Mouse (Mus musculus): ENCODE data around the gene Tctex1d2. TPM values are rescaled to one million over a fixed set of nuclear protein-coding genes. Genes with fewer than 3 reads are reported as not detected.

Tctex1d2 gene
- total and polyA plus RNA-seq, 3 experiments = not detected

GRCm38 (mm10) chr16:32402818-32403217 is 16.7 kb upstream of the Tctex1d2 start (continued):
- TF ChIP-seq ETS1 (conservative IDR thresholded peaks at IDR 0.05; ENCODE audit: low read depth, low read length) (peak; percentile 50), CHD2 (IDR thresholded peaks at IDR 0.05; ENCODE audit: low read length) (peak; percentile 61; the same call in 1 of the 2 replicates), ZNF384 (IDR thresholded peaks at IDR 0.05; ENCODE audit: low read depth, low read length) (no peak), CTCF (conservative IDR thresholded peaks at IDR 0.05 in 1 of 2, IDR thresholded peaks at IDR 0.05 in 1 of 2; ENCODE audit: low read depth in 2 of 2, low read length in 2 of 2) (no peak), ELF1 (IDR thresholded peaks at IDR 0.05; ENCODE audit: low read depth, low read length) (no peak), E2F4 (IDR thresholded peaks at IDR 0.05; ENCODE audit: insufficient replicate concordance, low read depth, low read length) (no peak), SIN3A (IDR thresholded peaks at IDR 0.05; ENCODE audit: low read length) (peak; percentile 63)

- H3K4me3 ChIP-seq (replicated peaks in 1 of 3; ENCODE audit: low read depth in 2 of 3, low read length in 2 of 3, poor library complexity in 1 of 3) = no peak overlapping the region
- no peak for TF ChIP-seq CHD2 (IDR thresholded peaks at IDR 0.05; ENCODE audit: low read length)
- no peak for TF ChIP-seq MXI1 (IDR thresholded peaks at IDR 0.05; ENCODE audit: low read depth, low read length)
- no peak for TF ChIP-seq SIN3A (IDR thresholded peaks at IDR 0.05; ENCODE audit: low read length)
- TF ChIP-seq RCOR1 (conservative IDR thresholded peaks at IDR 0.05; ENCODE audit: low read depth, low read length) = no peak
- TF ChIP-seq ZC3H11A (IDR thresholded peaks at IDR 0.05; ENCODE audit: low read depth, low read length) = no peak
- TF ChIP-seq MAFK (IDR thresholded peaks at IDR 0.05; ENCODE audit: insufficient replicate concordance, low read length) = no peak
- no peak for TF ChIP-seq POLR2A (IDR thresholded peaks at IDR 0.05; ENCODE audit: low read depth, low read length)
- no peak for TF ChIP-seq MAZ (IDR thresholded peaks at IDR 0.05; ENCODE audit: low read depth, low read length)
- TF ChIP-seq ZNF384 (IDR thresholded peaks at IDR 0.05; ENCODE audit: low read depth, low read length) = no peak
- no peak for TF ChIP-seq CTCF (conservative IDR thresholded peaks at IDR 0.05 in 1 of 2, IDR thresholded peaks at IDR 0.05 in 1 of 2; ENCODE audit: low read depth in 2 of 2, low read length in 2 of 2)
- no peak for TF ChIP-seq ZMIZ1 (IDR thresholded peaks at IDR 0.05; ENCODE audit: low read depth, low read length)
- no peak for TF ChIP-seq SMC3 (IDR thresholded peaks at IDR 0.05; ENCODE audit: low read depth, low read length)
- TF ChIP-seq E2F4 (IDR thresholded peaks at IDR 0.05; ENCODE audit: insufficient replicate concordance, low read depth, low read length) = no peak
- TF ChIP-seq BHLHE40 (IDR thresholded peaks at IDR 0.05; ENCODE audit: low read depth, low read length) = no peak
- TF ChIP-seq MYC (IDR thresholded peaks at IDR 0.05; ENCODE audit: low read depth, low read length) = no peak
- no peak for TF ChIP-seq GABPA (IDR thresholded peaks at IDR 0.05; ENCODE audit: insufficient replicate concordance, low read depth, low read length)
- TF ChIP-seq MEF2A (IDR thresholded peaks at IDR 0.05; ENCODE audit: borderline replicate concordance, low read depth, low read length) = no peak
- TF ChIP-seq POLR2AphosphoS2 (IDR thresholded peaks at IDR 0.05; ENCODE audit: low read depth, low read length) = no peak
- TF ChIP-seq USF2 (conservative IDR thresholded peaks at IDR 0.05; ENCODE audit: low read depth, low read length) = no peak
- H3K9me3 ChIP-seq (replicated peaks; ENCODE audit: low read length) = no peaks in the 10 kb centered on the region
- dilution Hi-C loops (cut with MboI; ENCODE audit: extremely low pct_ligation_motif_present, extremely low pct_unique_long_range_greater_than_20kb, low sequenced_read_pairs) = no loop called here
- H3K79me2 ChIP-seq (replicated peaks; ENCODE audit: control insufficient read depth, extremely low read depth, insufficient read depth, poor library complexity, severe bottlenecking) = no peaks in the 10 kb centered on the region
- H3K27ac ChIP-seq (ENCODE audit: insufficient read depth, low read depth) = no peak overlapping the region
- in situ Hi-C loops (cut with MboI; ENCODE audit: low pct_ligation_motif_present, low pct_unique_long_range_greater_than_20kb, low sequenced_read_pairs) = no loop called here
- H3K36me3 ChIP-seq (replicated peaks in 1 of 2; ENCODE audit: control insufficient read depth in 1 of 2, insufficient read depth in 1 of 2, low read length in 1 of 2) = no peaks in the 10 kb centered on the region
- peaks cover 26 to 65% of the 10 kb centered on the region in 2 experiments for H3K4me1 ChIP-seq (ENCODE audit: control insufficient read depth in 1 of 2, insufficient read depth in 2 of 2)
- no peak for DNase-seq (ENCODE audit: extremely low read depth)
- H3K4me2 ChIP-seq (ENCODE audit: insufficient read depth, low read depth, poor library complexity, severe bottlenecking) = no peak overlapping the region
- H3K27me3 ChIP-seq (replicated peaks) = no peaks in the 10 kb centered on the region
- H3K9ac ChIP-seq (ENCODE audit: insufficient read depth, low read depth) = no peak overlapping the region
Measured at GRCm38 (mm10) chr16:32405716-32406115, 13.8 kb upstream of the Tctex1d2 start.
